Mouse (Mus musculus) thymus, adult 18-20 months (tissue): ENCODE data around the gene Methig1.
A peak's percentile ranks its signal among the peaks of the same experiment; 100 is the strongest.
"Not testable (repeated sequence)": the region's sequence is repeated elsewhere in the genome, so short reads cannot be mapped to it uniquely, and the experiment has no call there.

ENCODE experiments used
- DNase-seq, 2 experiments: peaks; one replicate each; pipeline ENCODE4 v3.0.0; 2022; ENCODE audit warnings: mixed read lengths in 2 of 2

Methig1 gene

DNA sequence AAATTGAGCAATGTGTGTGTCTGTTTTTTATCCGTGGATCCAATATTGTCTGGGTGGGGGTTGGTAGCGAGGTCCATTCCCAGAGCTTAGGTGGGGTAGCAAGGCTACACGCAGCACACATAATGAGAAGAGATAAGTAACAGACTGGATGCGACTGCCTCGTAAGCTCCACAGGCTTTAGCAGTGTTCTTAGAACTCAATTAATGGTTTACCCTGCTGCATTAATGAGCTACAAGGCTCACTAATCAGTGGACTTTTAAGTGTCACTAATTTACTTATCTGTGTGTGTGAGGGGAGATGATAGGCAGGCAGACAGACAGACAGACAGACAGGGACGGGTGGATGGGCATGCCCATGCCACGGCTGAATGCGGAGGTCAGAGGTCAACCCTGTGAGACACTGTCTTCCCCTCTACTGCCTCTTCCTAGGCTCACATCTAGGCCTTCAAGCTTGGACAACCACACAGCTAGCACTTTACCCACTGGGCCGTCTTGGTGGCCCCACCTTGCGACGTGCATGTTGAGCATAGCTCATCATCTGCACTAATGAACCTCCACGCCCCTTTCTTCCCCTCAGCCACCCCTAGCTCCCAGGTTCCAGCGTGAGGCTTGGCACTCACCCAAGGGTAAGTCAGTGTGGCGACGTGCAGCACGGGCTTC lies 47.8 kb downstream of the Methig1 start:
- DNase-seq = no peak

DNA sequence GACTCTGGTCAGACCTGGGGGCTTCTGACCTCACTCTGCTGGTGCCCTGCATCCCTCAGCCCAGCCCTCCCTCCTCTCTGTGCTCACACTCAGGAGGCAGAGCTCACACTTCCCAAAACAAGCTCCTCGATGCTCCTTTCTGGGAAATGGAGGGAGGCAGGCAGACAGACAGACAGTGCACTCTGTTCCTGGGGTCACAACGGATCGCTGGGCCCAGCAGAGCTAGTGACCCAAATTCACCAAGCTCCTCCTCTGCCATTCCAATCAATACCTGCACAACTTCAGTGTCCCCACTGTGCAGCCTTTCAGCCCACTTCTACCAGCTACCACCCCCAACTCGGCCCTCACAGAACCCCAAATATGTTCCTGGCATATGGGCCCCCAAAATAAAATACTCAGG lies 48.9 kb downstream of the Methig1 start:
- DNase-seq = no peak

DNA sequence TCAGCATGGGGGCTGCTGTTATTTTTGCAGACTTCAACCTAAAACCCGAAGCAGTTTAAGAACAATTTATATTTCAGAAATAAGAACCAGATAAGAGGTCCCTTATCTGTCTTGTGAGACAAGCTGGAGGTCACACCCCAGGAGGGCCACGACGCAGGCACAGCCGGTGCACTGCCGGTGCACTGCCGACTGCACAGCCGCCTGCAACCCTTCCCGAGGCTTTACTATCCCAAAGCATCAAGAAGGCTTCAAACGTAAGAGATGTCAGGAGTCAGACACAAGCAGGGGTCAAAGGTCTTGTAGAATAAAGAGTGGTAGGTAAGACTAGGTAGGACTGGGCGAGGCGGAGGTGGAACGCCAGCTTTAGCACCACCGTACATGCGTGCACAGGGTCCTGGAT lies 49.4 kb downstream of the Methig1 start:
- DNase-seq = no peak

DNA sequence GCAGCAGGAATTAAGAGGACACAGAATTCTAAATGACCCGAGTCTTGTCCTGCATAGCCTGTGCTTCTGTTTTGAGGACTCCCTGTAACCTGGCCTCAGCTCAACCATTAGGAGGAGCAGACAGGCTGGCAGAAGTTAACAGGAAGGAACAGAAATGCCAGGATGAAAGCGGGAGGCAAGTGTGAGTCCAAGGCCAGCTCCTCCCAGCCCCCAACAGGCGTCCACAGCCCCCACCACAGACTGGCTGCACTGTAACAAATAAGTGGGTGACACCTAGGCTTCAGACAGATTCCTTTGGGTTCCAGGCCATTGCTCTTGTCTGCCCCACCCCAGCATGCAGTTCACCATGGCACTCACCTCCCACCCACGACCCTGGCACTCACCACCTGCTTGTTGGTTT lies 49.8 kb downstream of the Methig1 start:
- no peak for DNase-seq

DNA sequence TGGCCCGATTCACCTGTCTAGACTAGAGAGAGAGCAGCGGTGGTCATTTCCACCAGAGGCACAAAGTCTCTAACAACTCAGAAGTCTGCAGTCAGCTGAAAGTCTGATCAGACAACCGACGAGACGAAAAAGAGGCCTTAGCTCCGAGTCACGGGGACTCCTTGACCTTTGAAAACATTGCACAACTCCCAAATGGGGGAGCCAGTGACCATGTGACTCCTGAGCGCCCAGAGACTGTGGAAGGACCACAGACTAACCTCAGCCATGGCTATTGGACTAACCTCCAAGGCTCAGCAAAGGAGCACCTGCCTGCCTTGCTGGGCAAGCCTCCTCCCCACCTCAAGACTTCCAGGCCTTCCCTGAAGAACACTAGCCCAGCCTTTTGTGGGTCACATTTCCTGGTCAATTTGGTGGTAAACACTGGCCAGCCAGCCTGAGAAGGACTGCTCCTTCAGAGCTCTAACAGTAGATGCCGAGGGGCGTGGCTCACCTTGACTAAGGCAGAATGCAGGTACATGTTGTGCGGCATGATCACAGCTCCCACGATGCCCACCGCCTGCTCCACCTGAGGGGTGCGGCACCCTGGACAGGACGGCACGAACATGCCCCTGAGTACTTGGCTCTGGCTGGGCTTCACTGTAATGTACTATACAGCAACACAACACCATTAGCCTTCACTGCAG lies 50.5 kb downstream of the Methig1 start:
- DNase-seq = no peak

DNA sequence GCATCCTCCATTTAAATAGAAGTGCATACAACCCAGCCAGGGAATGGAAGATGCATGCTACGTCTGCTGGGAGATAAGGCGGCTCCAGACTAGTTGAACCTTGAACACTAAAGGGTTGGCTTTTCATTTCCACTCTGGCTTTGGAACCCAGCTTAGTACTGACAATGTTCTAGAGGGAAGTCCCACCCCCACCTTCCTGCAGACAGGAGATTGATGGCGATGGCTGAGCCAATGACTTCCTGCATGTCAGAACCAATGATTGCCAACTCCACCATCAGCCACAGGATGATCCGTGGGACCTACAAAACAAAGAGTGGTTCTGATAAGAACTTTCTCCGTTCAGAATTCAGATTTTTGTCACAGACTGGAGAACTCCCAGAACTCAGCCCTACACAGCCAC lies 53.1 kb downstream of the Methig1 start:
- no peak for DNase-seq

DNA sequence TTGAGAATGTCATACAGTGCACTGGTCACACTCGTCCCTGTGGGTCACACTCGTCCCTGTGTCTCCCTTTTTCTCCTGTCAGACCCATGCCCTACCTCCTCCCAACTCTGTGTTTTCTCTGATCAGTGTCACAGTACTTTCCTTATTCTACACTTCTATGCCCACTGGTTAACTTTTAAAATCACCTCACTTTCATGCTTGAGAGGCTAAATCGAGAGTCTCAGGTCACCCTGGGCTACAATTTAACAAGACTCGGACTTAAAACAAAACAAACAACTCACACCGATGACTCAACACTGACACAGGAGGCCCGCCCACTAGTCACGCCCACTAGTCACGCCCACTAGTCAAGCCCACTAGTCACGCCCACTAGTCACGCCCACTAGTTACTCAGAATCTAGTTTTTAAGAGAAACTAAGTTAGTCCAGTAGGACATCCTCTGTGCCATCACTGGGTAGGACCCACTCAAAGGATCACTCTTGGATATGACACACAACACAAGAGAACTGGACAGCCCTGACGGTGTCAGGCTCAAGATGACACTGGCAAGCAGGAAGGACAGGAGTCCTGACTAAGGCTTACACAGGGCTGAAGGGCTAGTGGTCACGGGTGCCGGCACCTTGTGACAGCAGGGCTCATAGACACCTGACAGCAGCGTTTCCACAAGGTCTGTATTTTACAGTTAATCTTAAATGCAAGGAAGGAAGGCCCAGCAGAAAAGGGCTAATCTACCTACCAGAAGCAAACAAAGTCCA lies 58.1 kb downstream of the Methig1 start:
- no peak for DNase-seq

DNA sequence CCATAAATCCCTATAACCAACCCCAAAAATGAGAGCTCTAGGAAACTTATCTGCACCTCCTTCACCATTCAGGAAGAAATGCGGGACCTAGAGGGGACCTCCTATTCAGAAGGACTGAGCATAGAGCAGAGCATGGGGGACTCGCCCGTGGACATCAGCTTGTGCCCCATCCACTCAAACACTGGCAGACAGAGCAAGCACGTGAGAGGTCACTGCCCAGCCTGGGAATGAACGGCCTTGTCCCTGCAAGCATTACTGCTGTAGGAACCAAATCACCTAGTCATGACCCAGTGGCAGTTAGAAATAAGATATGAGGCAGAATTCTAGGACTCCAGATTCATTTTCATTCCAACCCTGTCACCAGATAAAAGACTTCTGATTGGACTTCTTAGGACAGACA lies 58.8 kb downstream of the Methig1 start:
- no peak for DNase-seq

DNA sequence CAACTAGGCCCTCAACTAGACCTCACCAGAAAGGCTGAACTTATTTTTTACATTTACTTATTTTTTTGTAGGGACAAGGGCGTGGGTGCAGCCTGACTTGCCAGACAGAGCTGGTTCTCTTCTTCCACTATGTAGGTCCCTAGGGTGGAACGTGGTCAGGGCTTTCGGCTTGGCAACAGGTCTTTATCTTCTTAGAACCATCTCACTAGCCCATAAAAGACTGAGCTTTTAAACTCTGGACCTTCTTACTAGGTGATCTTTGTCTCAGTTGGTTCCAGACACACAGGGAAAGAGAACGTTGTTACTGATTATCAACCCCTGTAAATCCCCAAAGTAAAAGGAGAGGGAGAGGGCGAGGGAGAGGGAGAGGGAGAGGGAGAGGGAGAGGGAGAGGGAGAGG lies 60.4 kb downstream of the Methig1 start:
- no peak for DNase-seq

DNA sequence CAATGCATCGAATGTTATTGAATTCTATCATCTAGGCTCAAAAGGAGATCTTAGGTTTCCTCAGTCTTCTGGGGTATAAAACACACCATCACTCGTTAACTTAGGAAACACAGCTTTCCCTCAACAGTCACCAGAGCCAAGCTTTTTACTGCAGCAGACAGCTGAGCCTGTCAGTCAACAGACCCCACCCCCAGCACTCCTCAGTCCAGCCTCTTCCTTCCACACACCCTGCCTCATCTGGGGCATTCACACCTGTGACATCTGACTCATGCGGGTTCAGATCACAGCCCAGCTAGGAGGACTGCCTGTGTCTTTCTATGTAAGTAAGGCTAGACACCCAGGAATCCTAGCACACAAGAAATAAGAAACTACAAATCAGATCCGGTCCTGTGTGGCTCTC lies 61.1 kb downstream of the Methig1 start:
- DNase-seq = peak; percentile 61 to 74

DNA sequence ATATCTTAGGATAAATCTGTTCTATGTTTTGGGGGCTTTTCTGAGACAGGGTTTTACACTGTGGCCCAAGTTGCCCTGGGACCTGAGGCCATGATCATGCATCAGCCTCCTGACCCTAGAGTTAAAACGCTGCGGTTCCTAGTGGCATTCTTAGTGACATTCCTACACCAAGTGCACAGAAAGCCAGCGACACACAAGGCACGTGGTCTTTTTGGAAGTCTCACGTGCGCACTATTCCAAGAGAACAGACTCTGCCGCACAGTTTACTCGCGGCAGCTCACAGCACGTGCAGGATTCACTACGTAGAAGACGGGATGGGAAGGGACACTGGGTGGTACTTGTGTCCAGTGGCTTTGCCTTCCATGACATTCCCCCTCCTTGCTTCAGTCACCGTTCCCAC lies 62.0 kb downstream of the Methig1 start:
- no peak for DNase-seq

DNA sequence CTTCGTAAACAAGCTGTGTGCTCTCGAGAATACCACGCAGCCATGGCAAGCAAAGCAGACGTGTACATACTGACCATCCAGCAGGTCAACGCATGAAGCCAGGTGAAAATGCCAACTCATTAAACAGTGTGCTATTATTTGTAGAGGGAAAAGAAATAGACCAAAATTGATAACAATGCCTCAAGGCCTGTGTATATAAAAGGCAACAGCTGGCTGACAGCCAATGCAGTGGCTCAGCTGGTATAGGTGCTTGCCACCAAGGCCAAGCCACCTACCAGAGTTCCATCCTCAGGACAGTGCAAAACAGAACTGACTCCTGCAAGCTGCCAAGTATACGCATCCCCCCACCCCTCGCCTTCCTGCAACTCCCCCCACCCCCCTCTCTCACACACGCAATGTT lies 62.7 kb downstream of the Methig1 start:
- no peak for DNase-seq

DNA sequence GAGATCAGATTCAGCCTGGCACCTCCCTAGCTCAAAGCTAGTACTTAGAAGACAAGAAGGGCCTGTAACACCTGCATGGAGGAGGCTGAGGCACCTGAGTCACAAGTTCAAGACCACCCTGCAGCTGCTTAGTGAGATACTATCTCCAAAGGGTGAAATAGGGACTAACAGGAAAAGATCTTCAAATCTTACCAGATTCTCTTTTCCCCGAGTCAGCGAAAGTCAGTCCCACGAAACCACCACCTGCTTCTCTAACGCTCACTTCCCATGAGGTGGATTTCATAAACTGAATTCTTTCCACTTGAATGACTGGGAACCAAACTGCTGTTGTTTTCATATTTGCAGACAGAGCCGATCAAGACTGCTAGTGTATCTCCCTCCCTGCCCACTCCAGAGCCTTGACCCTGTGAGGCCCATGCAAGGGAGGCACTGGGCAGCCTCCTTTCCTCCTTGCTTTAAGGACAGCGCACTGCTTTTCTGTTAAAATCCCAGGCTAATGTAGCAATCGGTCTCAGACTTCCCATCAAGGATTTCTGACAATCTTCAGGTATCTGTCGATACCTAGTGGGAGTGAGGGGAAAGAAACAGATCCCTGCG lies 65.0 kb downstream of the Methig1 start:
- no peak for DNase-seq

DNA sequence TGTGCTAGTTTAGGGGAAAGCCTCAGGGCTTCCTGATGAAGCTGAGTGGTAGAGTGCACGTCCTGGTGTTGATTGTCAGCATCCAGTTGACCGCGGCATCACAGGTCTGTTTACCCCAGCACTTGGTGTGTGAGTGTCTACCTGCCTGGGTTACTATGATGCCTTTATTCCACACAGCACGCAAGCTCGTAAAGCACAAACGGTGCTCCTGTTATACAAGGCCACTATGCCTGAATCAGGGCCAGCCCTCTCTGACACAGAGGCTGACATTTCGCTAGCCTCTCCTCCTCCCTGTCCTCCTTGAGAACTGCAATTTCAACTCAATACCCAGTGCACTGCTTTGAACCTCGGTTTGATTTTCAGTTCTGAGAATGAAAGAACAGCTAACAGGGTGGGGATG lies 66.4 kb downstream of the Methig1 start:
- DNase-seq = no peak

DNA sequence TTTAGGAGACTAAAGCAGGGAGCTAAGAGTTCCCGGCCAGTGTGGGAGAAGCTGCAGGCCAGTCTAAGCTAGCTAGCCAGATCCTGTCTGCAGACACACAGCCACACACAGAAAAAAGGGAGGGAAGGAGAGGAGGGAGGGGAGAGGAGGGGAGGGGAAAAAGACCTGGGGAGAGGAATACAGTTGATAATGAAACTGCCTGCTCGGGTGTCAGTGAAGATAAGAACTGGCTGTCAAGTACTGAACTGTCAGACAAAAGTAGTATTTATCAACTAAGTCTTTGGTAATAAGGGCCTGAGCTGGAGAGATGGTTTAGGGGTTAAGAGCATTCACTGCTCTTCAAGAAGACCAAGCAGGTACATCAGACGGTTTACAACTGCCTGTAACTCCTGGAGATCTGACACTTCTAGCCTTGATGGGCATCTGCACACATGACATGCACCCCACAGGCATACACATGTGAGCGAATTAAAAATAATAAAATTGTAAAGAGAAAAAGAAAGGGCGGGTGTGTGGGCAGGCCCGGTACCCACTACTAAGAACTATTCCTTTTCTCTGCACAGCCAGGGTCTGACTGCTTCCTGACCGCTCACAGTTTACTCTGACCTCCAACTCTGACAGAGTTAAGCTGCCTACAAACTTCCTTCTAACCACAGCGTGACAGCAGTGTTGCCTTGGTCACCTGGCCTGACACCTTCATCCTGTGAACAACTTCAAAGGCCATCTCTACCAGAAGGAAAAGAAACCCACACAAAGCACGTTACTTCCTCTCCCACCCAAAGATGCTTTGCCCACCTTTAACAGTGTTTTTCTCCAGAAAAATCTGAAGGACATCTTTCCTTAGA lies 67.2 kb downstream of the Methig1 start:
- DNase-seq = no peak

DNA sequence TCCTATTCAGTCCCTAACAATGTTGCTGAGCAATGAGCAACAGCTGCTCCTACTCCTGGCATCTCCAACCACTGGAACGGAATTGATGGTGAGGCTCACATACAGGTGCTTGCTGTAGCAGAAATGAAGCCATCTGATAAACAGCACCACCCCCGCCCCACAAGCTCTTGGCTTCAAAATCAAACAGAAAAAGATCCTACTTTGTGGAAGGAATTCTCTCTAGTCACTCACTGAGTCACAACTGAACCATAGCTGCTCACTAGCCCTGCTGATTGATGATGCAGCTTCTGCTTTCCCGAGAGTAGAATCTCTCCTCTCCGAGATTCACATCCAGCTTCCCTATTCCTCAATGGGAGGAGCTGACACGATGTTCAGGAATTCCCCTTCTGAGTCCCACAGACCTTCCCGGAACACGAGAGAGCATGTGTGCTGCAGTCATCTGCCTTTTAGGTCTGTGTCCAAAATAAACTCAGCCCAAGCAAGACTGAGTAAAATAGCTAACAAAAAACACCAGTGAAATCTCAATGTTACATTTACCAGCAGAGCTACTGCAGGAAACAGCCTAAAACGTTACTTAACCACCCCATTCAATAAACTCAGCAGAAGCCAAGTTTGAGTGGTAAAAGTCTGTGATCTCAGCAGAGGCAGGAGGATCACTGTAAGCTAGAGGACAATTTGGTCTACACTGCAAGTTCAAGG lies 68.3 kb downstream of the Methig1 start:
- DNase-seq = no peak

DNA sequence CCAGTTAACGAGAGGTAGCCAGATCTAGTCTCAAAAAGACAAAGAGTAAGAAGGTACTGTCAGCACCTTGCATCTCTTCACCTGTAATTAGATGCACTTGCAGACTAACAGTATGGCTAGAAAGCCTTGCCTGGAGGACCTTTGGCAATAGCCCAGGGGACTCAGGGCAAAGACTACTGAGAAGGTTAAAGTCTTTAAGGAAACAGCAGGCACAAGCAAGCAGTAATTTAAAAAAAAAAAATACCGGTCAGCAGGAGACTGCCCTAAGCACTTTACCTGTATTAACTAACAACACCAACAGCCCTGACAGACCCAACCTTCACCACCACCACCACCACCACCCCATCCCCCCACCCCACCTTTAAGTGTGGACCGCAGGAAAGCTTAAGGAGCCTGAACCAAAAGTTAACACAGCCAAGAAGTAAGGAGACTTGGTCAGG lies 68.8 kb downstream of the Methig1 start, which contains the start of gene Gm5475:
TSS of gene Gm5475 (plus strand) at position 390 of the 440 bp plus-strand sequence.
- not testable (repeated sequence) for DNase-seq

DNA sequence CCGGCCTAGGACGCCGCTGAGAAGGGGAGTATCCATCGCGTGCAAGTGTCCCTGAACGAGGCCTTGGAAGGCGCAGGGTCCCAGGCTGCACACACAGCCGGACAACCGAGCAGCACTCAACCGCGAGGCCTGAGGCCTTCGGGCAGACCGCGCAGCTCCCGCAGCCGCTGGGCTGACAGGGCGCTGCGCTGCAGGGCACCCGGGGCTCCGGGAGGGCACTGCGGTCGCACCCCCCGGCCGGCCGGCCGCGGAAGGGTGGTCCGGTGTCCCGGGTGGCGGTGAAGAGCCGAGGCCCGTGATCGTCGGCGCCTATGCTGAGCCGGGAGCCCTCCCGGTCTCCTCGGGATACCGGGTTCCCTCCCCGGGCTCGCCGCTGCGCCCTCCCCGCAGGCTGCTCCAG lies 69.5 kb downstream of the Methig1 start:
- no peak for DNase-seq

DNA sequence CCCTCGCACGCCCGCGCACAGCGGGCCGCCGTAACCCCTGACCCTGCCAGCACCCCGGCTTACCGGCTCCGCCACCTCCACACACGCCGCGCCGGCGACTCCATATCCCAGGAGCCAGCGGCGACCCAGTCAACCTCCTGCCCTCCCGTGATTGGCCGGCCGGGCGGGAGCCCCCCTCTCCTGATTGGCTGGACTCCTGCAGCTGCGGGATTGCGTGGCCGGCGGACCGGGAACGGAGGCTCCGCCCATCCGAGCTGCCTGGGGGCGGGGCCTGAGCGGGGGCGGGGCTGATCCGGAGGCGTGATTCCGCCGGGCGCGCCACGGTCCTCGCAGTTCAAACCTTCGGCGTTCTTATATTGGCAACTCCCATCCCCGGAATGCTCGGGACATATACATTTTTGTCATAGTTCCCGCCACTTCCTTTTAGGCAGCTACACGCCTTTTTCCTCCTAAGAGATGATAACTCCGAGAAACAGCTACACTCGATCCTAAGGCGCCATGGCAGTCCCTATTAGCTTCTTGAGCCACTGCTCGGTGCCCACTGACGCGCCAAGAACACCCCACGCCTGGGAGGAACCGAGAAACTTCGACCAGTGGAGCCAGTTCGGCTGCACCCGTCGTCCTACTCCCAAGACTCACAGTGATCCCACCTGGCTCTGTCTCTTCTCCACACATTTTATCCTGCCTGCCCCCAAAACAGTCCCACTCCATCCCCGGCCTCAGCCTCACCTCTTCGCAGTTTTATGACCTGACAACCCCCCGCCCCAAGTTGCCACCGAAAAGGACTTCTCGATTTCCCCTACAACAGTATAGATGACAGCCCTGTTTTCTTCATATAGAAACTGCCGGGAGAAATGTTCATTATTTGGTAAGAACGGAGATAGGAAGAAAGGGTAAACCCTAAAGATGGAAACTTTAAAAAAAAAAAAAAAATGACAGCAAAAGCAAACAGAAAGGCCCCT lies 70.2 kb downstream of the Methig1 start:
- peak; percentile 93 to 94 for DNase-seq

DNA sequence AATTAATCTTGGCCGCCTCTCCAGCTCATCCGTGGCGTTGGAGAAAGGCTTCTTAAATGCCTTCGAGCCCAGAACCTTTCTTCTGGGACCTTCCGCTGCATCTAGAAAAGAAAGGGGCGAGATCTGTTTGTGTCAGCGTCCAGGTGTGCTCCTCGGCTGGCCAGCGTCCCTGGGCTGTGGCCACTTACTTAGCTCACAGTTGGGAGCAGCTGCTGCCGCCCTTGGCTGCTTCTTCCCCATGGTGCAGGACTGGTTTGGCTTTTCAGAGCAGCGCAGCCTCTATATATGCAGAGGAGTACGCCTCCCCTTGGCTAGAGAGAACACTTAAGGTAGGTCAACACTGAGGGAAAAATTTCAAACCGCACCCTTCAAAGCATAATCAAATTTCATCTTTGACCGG lies 71.0 kb downstream of the Methig1 start:
- no peak for DNase-seq
